Mouse (Mus musculus) forebrain, embryonic 12.5 days (tissue): Measurements from ENCODE around the gene Dapl1. TPM values are rescaled to one million over a fixed set of nuclear protein-coding genes. Genes with fewer than 3 reads are reported as not detected.

ENCODE experiments used
- ATAC-seq: fragments of 200-750 bp; cut with Nextera tagmentation; 2 replicates; pipeline ENCODE4 v1.8.0; 2017; ENCODE audit warnings: moderate TSS enrichment; ENCODE audit not compliant: low FRiP score
- H3K27ac ChIP-seq: fragments of 300-500 bp; sonication (generic); 2 replicates; pipeline ENCODE4 v1.5.1; 2016; ENCODE audit warnings: mild to moderate bottlenecking
- H3K27me3 ChIP-seq: fragments of 300-500 bp; sonication (generic); 2 replicates; pipeline ENCODE4 v1.6.1; 2016; ENCODE audit warnings: mild to moderate bottlenecking
- H3K36me3 ChIP-seq: fragments of 300-500 bp; sonication (generic); replicated peaks from 2 replicates; pipeline ENCODE4 v1.6.1; 2016; ENCODE audit warnings: mild to moderate bottlenecking
- H3K4me1 ChIP-seq: fragments of 300-500 bp; sonication (generic); 2 replicates; pipeline ENCODE4 v1.6.1; 2016
- H3K4me2 ChIP-seq: fragments of 300-500 bp; sonication (generic); 2 replicates; pipeline ENCODE4 v1.6.1; 2016; ENCODE audit warnings: mild to moderate bottlenecking, moderate library complexity
- H3K4me3 ChIP-seq: fragments of 300-500 bp; sonication (generic); replicated peaks from 2 replicates; pipeline ENCODE4 v1.5.1; 2016; ENCODE audit warnings: mild to moderate bottlenecking
- H3K9ac ChIP-seq: fragments of 300-500 bp; sonication (generic); 2 replicates; pipeline ENCODE4 v1.6.1; 2016; ENCODE audit warnings: mild to moderate bottlenecking
- H3K9me3 ChIP-seq: fragments of 300-500 bp; sonication (generic); 2 replicates; pipeline ENCODE4 v1.6.1; 2016
- WGBS: fragments of 180-500 bp; shearing (Covaris S2); methylation state at CpG from one replicate; pipeline ENCODE4 v1.1.7; 2016; 5-methylcytosine and 5-hydroxymethylcytosine counted together
- polyA plus RNA-seq: library from polyadenylated mRNA; unstranded; fragments of >200 nt; fragmentation: Nextera tagmentation; extraction: Ambion mirVana; gene quantifications from 2 replicates; pipeline ENCODE4 v1.2.1, GENCODE M21; 2016

The Dapl1 gene
- polyA plus RNA-seq, 1 experiment from 2014 or later: 0.61 TPM

DNA sequence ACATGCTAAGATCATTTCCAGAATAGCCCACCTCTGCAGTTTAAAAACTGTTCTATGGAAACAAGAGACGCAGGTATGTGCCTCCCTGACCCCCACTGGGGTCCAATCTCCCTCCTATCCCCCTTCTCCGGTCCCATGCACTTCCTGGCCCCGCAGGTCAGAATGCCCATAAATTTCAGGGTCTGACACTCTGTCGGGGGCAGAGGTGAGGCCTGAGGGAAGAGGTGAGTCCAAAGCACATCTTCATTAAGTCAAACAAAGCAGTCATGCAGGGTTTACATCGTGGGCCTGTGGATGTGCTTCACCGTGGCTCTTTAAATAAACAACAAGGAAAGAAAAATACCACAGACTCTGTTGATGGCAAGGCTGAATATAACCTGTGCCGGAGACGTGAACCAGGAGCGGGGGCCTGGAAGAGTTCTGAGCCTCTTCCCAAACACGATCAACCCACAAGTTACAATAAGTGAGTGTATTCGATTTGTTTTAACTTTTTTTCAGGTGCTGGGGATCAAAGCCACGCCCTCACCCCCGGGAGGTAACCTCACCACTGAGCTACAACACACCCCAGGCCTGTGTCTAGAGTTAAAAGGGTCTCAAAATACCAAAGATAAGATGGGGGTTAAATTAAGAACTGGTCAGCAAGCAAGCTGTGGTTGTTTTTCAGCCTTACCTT, 59.9 kb downstream of the Dapl1 start:
- Histone ChIP-seq H3K4me2 (no peak overlapping the region), H3K9me3 (no peaks in the 10 kb centered on the region), H3K4me1 (peaks cover 25% of the 10 kb centered on the region), H3K36me3 (no peaks in the 10 kb centered on the region), H3K9ac (no peak overlapping the region), H3K27me3 (no peaks in the 10 kb centered on the region), H3K4me3 (no peak overlapping the region), H3K27ac (no peak overlapping the region)
- 19% methylated on average over 13 of the region's 13 CpGs for WGBS
- no peak for ATAC-seq

DNA sequence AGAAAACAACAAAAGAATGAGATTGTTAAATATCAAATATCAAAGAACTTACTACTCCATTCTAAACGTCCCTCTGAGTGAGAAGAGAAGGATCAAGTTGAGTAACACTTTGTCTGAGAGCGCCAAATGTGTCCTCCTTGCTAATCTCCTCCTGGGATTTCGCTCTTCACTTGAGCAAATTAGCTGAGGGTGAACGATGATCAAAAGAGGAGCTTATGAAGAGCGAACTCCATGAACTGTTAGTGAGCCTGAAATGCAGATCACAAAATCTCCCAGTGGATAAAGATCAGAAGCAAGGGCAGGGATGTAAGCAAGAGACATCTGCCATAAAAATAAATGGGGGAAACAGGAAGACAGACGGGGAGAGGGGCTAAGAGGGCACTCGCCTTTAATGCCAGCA, 60.5 kb downstream of the Dapl1 start:
- Histone ChIP-seq H3K9ac (no peak overlapping the region), H3K27me3 (no peaks in the 10 kb centered on the region), H3K27ac (no peak overlapping the region), H3K4me3 (no peak overlapping the region), H3K4me2 (no peak overlapping the region), H3K9me3 (no peaks in the 10 kb centered on the region), H3K4me1 (peaks cover 25% of the 10 kb centered on the region), H3K36me3 (no peaks in the 10 kb centered on the region)
- WGBS: 17% methylated on average over 7 of the region's 7 CpGs
- no peak for ATAC-seq

DNA sequence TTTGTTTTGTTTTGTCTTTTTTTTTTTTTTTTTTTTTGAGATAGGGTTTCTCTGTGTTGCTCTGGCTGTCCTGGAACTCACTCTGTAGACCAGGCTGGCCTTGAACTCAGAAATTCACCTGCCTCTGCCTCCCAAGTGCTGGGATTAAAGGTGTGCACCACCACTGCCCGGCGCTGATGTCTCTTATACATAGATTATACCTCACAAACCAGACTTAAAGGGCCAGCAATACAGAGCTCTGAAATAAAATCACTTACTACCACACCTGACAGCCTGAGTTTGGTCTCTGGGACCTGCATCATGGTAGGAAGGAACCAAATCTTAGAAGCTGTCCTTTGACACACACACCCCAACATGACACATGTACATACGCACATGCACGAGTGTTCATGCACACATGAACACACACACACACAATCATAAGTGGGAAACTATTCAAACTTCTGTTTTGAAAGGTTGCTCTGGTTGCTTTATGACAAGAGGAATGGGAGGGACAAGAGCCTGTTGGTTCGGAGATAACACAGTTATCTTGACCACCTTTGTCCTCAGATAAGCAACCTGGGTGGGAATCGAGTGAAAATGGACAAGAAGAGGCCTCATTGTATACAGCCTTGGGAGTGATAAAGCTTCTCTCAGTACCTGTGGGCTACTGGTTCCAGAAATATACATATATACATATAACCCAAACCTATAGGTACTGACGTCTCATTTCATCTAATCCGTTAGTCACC, 63.1 kb downstream of the Dapl1 start:
- WGBS: 93% methylated on average over 8 of the region's 8 CpGs
- Histone ChIP-seq H3K9ac (no peak overlapping the region), H3K4me2 (no peak overlapping the region), H3K36me3 (no peaks in the 10 kb centered on the region), H3K4me3 (no peak overlapping the region), H3K27ac (no peak overlapping the region), H3K27me3 (no peaks in the 10 kb centered on the region), H3K4me1 (peaks cover 21% of the 10 kb centered on the region), H3K9me3 (no peaks in the 10 kb centered on the region)
- no peak for ATAC-seq

DNA sequence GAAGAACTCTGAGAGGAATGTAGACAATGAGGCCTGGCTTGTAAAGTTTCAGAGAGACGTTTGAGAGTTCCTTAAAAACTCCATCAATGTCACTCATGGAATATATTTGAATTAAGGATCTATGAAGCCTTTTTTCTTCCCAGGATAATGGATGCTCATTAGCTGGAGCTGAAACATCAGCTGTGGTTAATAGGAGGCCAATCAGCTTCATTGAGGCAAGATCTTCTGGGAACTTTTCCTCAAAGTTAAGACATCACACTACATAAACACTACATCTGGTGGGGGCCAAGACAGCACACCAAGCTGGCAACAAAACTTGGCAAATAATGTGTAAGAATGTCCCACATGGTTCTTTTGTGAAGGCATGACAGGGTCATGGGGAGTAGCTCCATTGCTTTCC, 68.3 kb downstream of the Dapl1 start:
- no peak overlapping the region for H3K9ac ChIP-seq
- no peaks in the 10 kb centered on the region for H3K36me3 ChIP-seq
- H3K9me3 ChIP-seq: no peaks in the 10 kb centered on the region
- no peak overlapping the region for H3K4me3 ChIP-seq
- H3K27ac ChIP-seq: no peak overlapping the region
- no peaks in the 10 kb centered on the region for H3K4me1 ChIP-seq
- H3K4me2 ChIP-seq: no peak overlapping the region
- H3K27me3 ChIP-seq: no peaks in the 10 kb centered on the region
- peak; percentile 69; the same call in 1 of the 2 replicates for ATAC-seq
- 20% methylated on average over 1 of the region's 1 CpGs for whole genome bisulfite sequencing

DNA sequence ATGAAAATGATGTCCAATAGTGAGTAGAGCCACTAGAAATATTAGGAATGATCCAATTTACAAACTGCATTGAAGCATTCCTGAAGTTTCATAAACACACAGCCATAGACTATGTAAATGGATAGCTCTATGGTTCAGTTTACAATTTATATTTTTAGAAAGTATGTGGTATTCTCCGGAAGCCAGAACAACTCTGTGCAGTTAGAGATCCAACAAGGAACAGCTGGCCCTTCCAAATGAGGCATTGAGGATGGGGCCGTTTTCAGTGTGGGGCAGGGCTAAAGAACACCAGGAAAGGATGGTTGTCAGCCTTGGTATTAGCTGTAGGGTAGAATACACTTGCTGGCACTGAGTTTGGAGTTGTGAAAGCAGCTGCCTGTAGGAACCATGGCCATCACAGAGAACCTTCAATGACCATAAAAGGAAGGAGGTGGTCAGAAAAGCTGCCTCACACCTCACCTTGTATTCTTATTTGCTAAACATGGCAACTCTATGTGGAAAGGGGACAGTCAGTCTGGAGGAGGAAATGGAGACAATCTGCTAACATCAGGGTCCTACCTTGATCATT, 70.0 kb downstream of the Dapl1 start:
- Histone ChIP-seq H3K36me3 (no peaks in the 10 kb centered on the region), H3K27ac (no peak overlapping the region), H3K9ac (no peak overlapping the region), H3K27me3 (no peaks in the 10 kb centered on the region), H3K4me1 (no peaks in the 10 kb centered on the region), H3K4me2 (no peak overlapping the region), H3K9me3 (no peaks in the 10 kb centered on the region), H3K4me3 (no peak overlapping the region)
- WGBS: 83% methylated on average over 2 of the region's 2 CpGs
- ATAC-seq: no peak

Other genes starting within 250 kb of the Dapl1 start
- 20.0 and 23.6 TPM in 2 replicates for gene Tanc1, start 127.4 kb downstream of the Dapl1 start, polyA plus RNA-seq